Mouse (Mus musculus): ENCODE data around the gene Pcmt1. TPM values are rescaled to one million over a fixed set of nuclear protein-coding genes. Genes with fewer than 3 reads are reported as not detected.

Gene Pcmt1
- total RNA-seq, 4 experiments from 2014 or later: 157 to 165 (median 159) TPM

DNA sequence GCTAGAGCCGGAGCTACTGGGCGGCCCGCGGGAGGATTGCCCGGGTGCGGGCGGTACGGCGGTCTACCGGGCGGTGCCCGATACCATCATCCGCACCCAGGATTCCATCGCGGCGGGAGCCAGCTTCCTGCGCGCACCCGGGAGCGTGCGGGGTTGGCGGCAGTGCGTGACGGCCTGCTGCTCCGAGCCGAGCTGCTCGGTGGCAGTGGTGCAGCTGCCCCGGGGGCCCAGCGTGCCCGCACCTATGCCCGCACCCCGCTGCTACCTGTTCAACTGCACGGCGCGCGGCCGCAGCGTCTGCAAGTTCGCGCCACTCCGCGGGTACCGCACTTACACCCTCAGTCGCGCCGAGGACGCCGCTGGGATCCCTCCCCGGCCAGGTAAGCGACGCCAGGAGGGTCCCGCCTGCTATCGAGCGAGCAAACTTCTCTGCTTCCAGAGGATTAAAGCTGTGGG is 90.7 kb downstream of the Pcmt1 start:
- peak in 1 of 2 experiments; percentile 29 for DNase-seq (ENCODE audit: low spot score in 2 of 2)

GRCm38 (mm10) chr10:7589592-7590233 is 91.2 kb downstream of the Pcmt1 start, which contains the start of gene Lrp11:
TSS of gene Lrp11 (plus strand) at chr10:7589800.
- DNase-seq (ENCODE audit: low spot score in 2 of 2): peak; percentile 70 to 86

GRCm38 (mm10) chr10:7586771-7587170 is 94.2 kb downstream of the Pcmt1 start:
- DNase-seq (ENCODE audit: low spot score in 2 of 2): no peak

- peak in 1 of 2 experiments; percentile 25 for DNase-seq (ENCODE audit: low spot score in 2 of 2)
Observed at GRCm38 (mm10) chr10:7582891-7583557, 97.9 kb downstream of the Pcmt1 start.

DNA sequence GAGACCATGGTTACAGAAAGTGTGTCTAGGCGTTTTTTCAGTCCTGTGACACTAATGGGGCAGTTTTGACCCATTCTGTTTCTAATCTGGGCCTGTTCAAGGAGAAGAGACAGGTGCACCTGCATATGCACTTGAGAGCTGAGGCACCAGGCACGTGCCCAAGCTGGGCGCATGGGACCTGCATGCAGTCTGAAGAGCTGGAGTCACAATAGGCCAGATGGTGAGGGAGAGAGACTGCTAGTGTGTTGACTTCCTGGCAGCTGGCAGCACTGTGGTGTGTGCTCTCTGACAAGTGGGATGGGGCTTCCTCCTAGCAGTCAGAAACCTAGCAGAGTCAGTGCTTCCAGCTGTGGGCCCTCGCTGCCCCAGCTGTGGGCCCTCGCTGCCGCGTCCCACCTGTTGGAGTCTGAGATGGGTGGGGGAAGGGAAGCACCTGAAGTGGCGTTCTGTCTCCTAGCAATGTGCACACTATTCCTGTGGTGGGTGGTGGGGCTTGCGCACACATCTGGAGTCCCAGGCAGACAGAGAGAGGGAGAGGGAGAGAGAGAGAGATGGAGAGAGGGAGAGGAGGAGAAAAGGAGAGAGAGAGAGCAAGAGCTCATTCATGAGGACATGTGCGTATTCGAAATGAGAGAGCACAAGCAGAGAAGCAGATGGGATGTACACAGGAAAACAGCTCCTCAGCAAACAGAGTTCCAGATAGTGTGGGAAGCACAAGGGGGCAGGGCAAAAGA is 98.6 kb downstream of the Pcmt1 start:
- no peak for DNase-seq (ENCODE audit: low spot score in 2 of 2)

DNA sequence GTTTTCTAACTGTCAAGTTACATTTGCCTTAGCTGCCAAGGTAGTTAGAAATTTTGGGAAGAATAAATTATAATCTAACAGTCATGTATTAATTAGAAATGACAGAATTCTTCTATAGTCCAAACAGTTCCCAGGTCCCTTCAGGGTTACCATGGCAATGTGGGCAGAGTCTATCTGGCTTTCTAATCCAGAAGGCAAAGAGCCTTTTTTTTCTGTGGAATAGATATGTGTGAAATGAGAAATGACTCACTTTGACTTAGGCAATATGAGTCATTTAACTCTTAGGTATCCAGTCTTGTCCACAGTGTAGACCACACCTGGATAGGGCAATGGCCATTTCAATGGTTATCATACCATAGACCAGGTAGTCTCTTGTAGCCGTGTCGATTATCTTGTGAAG is 99.5 kb downstream of the Pcmt1 start:
- no peak for DNase-seq (ENCODE audit: low spot score in 2 of 2)

Other genes with a start within 250 kb of the Pcmt1 start
- under 1 TPM in 3 of 4 experiments, not detected in 1; 0.37 to 0.54 (median 0.52) TPM for gene Ulbp1, start 207.5 kb downstream of the Pcmt1 start, total RNA-seq (2022)
- gene Lrp11, start 91.3 kb downstream of the Pcmt1 start, total RNA-seq (2022): 100 to 1,000 TPM; 169 to 193 (median 176) TPM
- 1 to 10 TPM; 5.8 to 9.9 (median 7.7) TPM for gene Nup43, start 13.6 kb downstream of the Pcmt1 start, total RNA-seq (2022)
- 10 to 100 TPM; 32.2 to 37.3 (median 35.2) TPM for gene Lats1, start 78 bp upstream of the Pcmt1 start, total RNA-seq (2022)
- 10 to 100 TPM; 14.6 to 21.1 (median 17.6) TPM for gene Katna1, start 44.9 kb upstream of the Pcmt1 start, total RNA-seq (2022)
- gene Ginm1, start 111.7 kb upstream of the Pcmt1 start, total RNA-seq (2022): 10 to 100 TPM; 19.3 to 28.5 (median 23.8) TPM
- gene Ppil4, start 111.8 kb upstream of the Pcmt1 start, total RNA-seq (2022): 10 to 100 TPM; 26.9 to 34.1 (median 32.9) TPM
- under 1 TPM in 3 of 4 experiments, not detected in 1; 0.10 to 0.31 (median 0.16) TPM for gene Zc3h12d, start 151.3 kb upstream of the Pcmt1 start, total RNA-seq (2022)